Mouse (Mus musculus) heart, embryonic 12.5 days (tissue): ENCODE measurements at regions not wholly inside any gene's neighbourhood (a gene's known extent, or its start where the extent isn't known, plus 50 kb on each side); places are given as distances from the start of the nearest gene placed in this dataset.
"Not testable (repeated sequence)": the region's sequence is repeated elsewhere in the genome, so short reads cannot be mapped to it uniquely, and the experiment has no call there.

Source experiments
- ATAC-seq: fragments of 200-750 bp; cut with Nextera tagmentation; 2 replicates; pipeline ENCODE4 v1.8.0; 2017; ENCODE audit warnings: moderate TSS enrichment, moderate library complexity; ENCODE audit not compliant: insufficient number of reproducible peaks, low FRiP score
- H3K27ac ChIP-seq: fragments of 300-500 bp; sonication (generic); 2 replicates; pipeline ENCODE4 v1.5.1; 2016; ENCODE audit warnings: mild to moderate bottlenecking, moderate library complexity; ENCODE audit not compliant: poor library complexity, severe bottlenecking
- H3K27me3 ChIP-seq: fragments of 300-500 bp; sonication (generic); replicated peaks from 2 replicates; pipeline ENCODE4 v1.6.1; 2016; ENCODE audit warnings: mild to moderate bottlenecking, moderate library complexity
- H3K36me3 ChIP-seq: fragments of 300-500 bp; sonication (generic); 2 replicates; pipeline ENCODE4 v1.6.1; 2016; ENCODE audit warnings: mild to moderate bottlenecking, moderate library complexity
- H3K4me1 ChIP-seq: fragments of 300-500 bp; sonication (generic); replicated peaks from 2 replicates; pipeline ENCODE4 v1.6.1; 2016; ENCODE audit warnings: mild to moderate bottlenecking
- H3K4me2 ChIP-seq: fragments of 300-500 bp; sonication (generic); 2 replicates; pipeline ENCODE4 v1.6.1; 2016; ENCODE audit warnings: mild to moderate bottlenecking, moderate library complexity
- H3K4me3 ChIP-seq: fragments of 300-500 bp; sonication (generic); 2 replicates; pipeline ENCODE4 v1.5.1; 2016; ENCODE audit warnings: mild to moderate bottlenecking
- H3K9ac ChIP-seq: fragments of 300-500 bp; sonication (generic); 2 replicates; pipeline ENCODE4 v1.6.1; 2016; ENCODE audit warnings: mild to moderate bottlenecking, moderate library complexity
- H3K9me3 ChIP-seq: fragments of 300-500 bp; sonication (generic); replicated peaks from 2 replicates; pipeline ENCODE4 v1.6.1; 2016; ENCODE audit warnings: mild to moderate bottlenecking, moderate library complexity
- WGBS: fragments of 180-500 bp; shearing (Covaris S2); methylation state at CpG from one replicate; pipeline ENCODE4 v1.1.7; 2016; 5-methylcytosine and 5-hydroxymethylcytosine counted together

GRCm38 (mm10) chr12:77589416-77589815 lies 351.5 kb downstream of the Fut8 start:
- Histone ChIP-seq H3K27ac (no peak overlapping the region), H3K27me3 (no peaks in the 10 kb centered on the region), H3K9ac (no peak overlapping the region), H3K4me2 (no peak overlapping the region), H3K4me1 (no peaks in the 10 kb centered on the region), H3K36me3 (no peaks in the 10 kb centered on the region), H3K9me3 (no peaks in the 10 kb centered on the region), H3K4me3 (no peak overlapping the region)
- no peak for ATAC-seq
- 62% methylated on average over 5 of the region's 5 CpGs for WGBS

DNA sequence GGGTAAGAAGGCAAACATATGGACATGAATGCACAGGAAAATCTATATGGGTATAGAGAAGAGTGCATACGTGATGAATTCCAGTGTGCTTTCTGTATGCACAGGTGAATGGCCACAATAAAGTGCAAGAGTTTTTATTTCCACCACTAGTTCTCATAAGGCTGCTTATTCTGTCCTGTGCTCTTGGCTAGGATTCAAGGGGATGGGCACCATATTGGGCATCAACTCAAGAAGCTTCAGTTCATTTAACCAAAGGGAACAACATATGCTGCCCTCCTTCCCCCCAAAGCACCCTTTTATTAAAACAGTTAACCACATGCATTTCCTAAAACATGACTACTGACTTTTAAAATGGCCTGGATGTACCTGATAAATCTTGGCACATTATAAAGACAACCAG lies 356.2 kb downstream of the Fut8 start:
- Histone ChIP-seq H3K27ac (no peak overlapping the region), H3K4me2 (no peak overlapping the region), H3K9me3 (no peaks in the 10 kb centered on the region), H3K4me1 (peaks cover 29% of the 10 kb centered on the region), H3K36me3 (no peaks in the 10 kb centered on the region), H3K27me3 (no peaks in the 10 kb centered on the region), H3K9ac (no peak overlapping the region), H3K4me3 (no peak overlapping the region)
- WGBS, result 80% methylated on average over 1 of the region's 1 CpGs
- ATAC-seq, result no peak

DNA sequence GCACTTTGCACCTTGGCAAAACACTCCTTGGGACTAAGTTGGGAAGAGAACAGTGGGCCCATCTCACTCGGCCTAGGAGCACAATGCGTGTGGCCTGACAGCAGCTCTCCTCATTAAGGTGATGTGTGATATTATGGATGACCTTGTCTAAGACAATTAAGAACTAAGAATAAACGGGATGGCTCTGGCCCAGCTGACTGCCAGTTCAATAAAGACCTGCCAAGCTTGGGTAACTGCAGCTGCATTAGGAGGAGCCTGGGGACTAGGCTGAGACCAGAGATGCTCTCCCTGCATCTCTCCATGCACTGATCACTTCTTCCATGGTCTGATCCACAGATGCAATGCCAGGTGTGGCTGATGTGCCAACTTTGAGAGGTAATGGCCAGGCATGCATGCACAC lies 356.7 kb downstream of the Fut8 start:
- H3K4me1 ChIP-seq, result peaks cover 34% of the 10 kb centered on the region
- H3K27ac ChIP-seq, result no peak overlapping the region
- no peaks in the 10 kb centered on the region for H3K36me3 ChIP-seq
- no peaks in the 10 kb centered on the region for H3K9me3 ChIP-seq
- ATAC-seq, result no peak
- no peaks in the 10 kb centered on the region for H3K27me3 ChIP-seq
- no peak overlapping the region for H3K4me3 ChIP-seq
- 66% methylated on average over 3 of the region's 3 CpGs for WGBS
- H3K9ac ChIP-seq, result no peak overlapping the region
- no peak overlapping the region for H3K4me2 ChIP-seq

DNA sequence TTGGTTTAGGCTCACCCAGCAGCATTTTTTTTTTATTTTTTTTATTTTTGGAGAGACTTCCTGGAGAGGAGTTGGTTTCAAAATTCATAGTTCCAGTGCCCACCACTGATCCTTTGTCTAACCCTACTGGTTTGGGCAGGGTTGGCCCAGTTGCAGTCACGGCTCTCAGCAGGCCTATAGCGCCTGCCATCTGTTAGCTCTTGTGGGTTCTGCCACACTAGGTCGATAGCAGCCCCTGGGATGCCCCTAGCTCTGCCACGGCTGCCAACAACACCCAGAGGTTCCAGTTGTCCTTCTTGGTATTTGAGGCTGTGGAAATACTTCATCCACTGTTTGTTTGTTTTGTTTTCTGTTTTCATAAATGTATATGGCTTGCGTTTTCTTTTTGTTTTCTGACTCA lies 357.9 kb downstream of the Fut8 start:
- H3K4me1 ChIP-seq, result peaks cover 34% of the 10 kb centered on the region
- H3K27ac ChIP-seq, result no peak overlapping the region
- no peak for ATAC-seq
- H3K9ac ChIP-seq, result no peak overlapping the region
- 78% methylated on average over 5 of the region's 5 CpGs for WGBS
- H3K4me2 ChIP-seq, result no peak overlapping the region
- no peaks in the 10 kb centered on the region for H3K36me3 ChIP-seq
- H3K9me3 ChIP-seq, result no peaks in the 10 kb centered on the region
- H3K4me3 ChIP-seq, result no peak overlapping the region
- H3K27me3 ChIP-seq, result no peaks in the 10 kb centered on the region

GRCm38 (mm10) chr12:77596676-77597075 lies 358.8 kb downstream of the Fut8 start:
- Histone ChIP-seq H3K9ac (no peak overlapping the region), H3K4me2 (no peak overlapping the region), H3K27ac (no peak overlapping the region; the same call in 1 of the 2 replicates), H3K9me3 (no peaks in the 10 kb centered on the region), H3K4me1 (peaks cover 34% of the 10 kb centered on the region), H3K4me3 (no peak overlapping the region), H3K27me3 (no peaks in the 10 kb centered on the region), H3K36me3 (no peaks in the 10 kb centered on the region)
- WGBS, result 42% methylated on average over 3 of the region's 3 CpGs
- ATAC-seq, result no peak

- Histone ChIP-seq H3K4me3 (no peak overlapping the region), H3K4me2 (0 out of 2 replicates have a peak overlapping the region, but pooled peaks have one; percentile 1), H3K4me1 (peaks cover 40% of the 10 kb centered on the region), H3K36me3 (no peaks in the 10 kb centered on the region), H3K27ac (peak overlapping the region; percentile 87), H3K9ac (no peak overlapping the region), H3K9me3 (no peaks in the 10 kb centered on the region), H3K27me3 (no peaks in the 10 kb centered on the region)
- WGBS, result 20% methylated on average over 3 of the region's 3 CpGs
- peak; percentile 85 for ATAC-seq
Measured at GRCm38 (mm10) chr12:77597627-77598333, 359.9 kb downstream of the Fut8 start.

DNA sequence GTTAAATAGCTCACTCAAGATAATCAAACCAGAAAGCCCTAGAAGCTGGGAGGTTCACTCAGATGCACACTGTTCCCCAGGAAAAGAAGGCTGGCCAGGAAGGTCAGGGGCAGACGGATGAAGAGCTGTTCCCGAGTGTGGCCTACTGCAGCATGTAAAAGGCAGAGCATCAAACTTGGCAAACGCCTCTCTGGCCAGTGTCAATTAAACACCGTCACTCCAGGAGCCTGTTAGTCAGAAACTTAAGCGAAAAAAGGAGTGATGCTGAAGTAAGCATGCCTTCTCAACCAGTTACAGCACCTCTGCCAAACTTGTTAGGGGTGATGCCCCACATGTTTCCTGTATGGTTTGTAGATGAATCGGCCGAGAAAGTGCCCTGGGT lies 360.4 kb downstream of the Fut8 start:
- H3K4me1 ChIP-seq, result peaks cover 40% of the 10 kb centered on the region
- H3K9ac ChIP-seq, result no peak overlapping the region
- 0 out of 2 replicates have a peak overlapping the region, but pooled peaks have one; percentile 4 for H3K4me2 ChIP-seq
- peak; percentile 74 for ATAC-seq
- no peaks in the 10 kb centered on the region for H3K36me3 ChIP-seq
- no peak overlapping the region for H3K4me3 ChIP-seq
- 25% methylated on average over 7 of the region's 7 CpGs for WGBS
- no peaks in the 10 kb centered on the region for H3K9me3 ChIP-seq
- no peaks in the 10 kb centered on the region for H3K27me3 ChIP-seq
- peak overlapping the region; percentile 87 for H3K27ac ChIP-seq

DNA sequence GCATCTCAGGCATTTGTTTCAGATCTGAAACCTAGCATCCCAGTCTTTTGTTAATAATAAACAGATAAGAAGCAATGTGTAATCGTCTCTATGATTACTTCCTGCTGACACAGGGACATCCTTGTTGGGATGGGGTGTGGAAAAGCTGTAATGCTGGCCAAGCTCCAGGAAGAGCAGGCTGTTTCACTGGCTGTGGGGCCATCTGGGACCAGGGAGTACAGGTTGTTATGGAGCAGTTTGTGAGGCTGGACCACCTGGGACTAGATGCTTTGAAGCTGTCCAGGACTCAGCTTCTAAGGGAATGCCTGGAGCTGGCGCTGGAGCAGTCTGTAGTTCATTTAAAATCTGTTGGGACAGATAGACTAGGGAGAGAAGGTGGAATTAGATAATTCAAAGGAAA lies 361.5 kb downstream of the Fut8 start:
- no peak overlapping the region for H3K9ac ChIP-seq
- no peaks in the 10 kb centered on the region for H3K27me3 ChIP-seq
- WGBS, result 44% methylated on average over 2 of the region's 2 CpGs
- no peak overlapping the region for H3K4me3 ChIP-seq
- no peak overlapping the region for H3K27ac ChIP-seq
- ATAC-seq, result no peak
- H3K4me1 ChIP-seq, result peaks cover 40% of the 10 kb centered on the region
- H3K36me3 ChIP-seq, result no peaks in the 10 kb centered on the region
- no peaks in the 10 kb centered on the region for H3K9me3 ChIP-seq
- H3K4me2 ChIP-seq, result no peak overlapping the region

DNA sequence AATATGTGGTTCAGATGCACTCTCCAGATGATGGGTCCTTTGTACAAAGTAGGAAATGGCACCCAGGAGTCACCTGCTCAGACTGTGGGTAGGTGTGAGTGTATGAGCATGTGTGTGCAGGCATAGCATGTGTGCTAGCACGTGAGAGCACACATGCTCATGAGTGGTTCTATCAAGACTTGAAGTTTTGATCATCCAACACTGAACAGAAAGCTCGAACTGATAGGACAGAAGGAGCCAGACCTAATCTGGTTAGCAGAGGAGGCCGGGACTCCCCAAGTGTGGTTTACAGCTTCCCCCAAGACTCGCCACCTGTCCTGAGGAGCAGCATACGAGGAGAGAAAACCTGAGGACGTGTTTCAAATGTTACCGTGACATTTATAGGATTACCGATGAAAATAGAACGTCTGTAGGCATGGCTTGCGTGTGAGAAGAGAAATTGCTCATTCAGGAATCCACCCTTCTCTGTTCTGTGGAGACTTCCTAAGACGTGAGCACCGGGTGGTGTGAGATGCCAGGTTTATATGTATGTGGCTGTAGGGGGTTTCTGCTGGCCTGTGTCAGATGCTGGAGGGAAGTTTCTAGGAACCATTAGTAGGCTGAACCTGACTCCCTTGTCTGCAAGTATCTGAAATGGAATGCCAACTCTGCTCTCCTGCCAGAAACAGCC lies 366.0 kb downstream of the Fut8 start:
- 82% methylated on average over 12 of the region's 12 CpGs for WGBS
- Histone ChIP-seq H3K27me3 (no peaks in the 10 kb centered on the region), H3K9ac (no peak overlapping the region), H3K36me3 (no peaks in the 10 kb centered on the region), H3K27ac (no peak overlapping the region), H3K4me3 (no peak overlapping the region), H3K4me1 (peaks cover 12% of the 10 kb centered on the region), H3K9me3 (no peaks in the 10 kb centered on the region), H3K4me2 (no peak overlapping the region)
- no peak for ATAC-seq

- Histone ChIP-seq H3K9me3 (no peaks in the 10 kb centered on the region), H3K27me3 (no peaks in the 10 kb centered on the region), H3K9ac (no peak overlapping the region), H3K4me2 (no peak overlapping the region), H3K36me3 (no peaks in the 10 kb centered on the region), H3K27ac (no peak overlapping the region), H3K4me3 (no peak overlapping the region), H3K4me1 (no peaks in the 10 kb centered on the region)
- no peak for ATAC-seq
- WGBS, result 77% methylated on average over 3 of the region's 3 CpGs
Measured at GRCm38 (mm10) chr12:77617552-77617951, 379.6 kb downstream of the Fut8 start.

DNA sequence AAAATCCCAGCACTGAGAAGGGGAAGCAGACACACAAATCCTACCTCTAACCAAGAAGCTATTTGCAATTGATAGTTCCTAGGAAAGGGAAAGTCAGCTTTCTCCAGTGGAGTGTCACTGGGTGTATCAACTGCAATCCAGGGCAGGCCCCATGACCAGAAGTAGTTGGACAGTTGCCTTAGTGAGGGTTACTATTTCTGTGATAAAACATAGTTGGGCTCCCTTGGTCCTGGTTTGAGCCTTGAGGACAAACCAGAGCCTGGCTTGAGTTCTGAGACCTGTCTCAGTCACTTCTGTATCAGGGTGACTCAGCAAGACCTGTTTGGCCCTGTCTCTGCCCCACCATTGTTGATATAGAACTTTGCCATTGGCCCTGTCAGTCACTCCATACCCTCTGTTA lies 384.3 kb downstream of the Fut8 start:
- Histone ChIP-seq H3K4me1 (no peaks in the 10 kb centered on the region), H3K27ac (no peak overlapping the region), H3K9ac (no peak overlapping the region), H3K36me3 (no peaks in the 10 kb centered on the region), H3K9me3 (no peaks in the 10 kb centered on the region), H3K4me3 (no peak overlapping the region), H3K4me2 (no peak overlapping the region), H3K27me3 (no peaks in the 10 kb centered on the region)
- no peak for ATAC-seq

- not testable (repeated sequence) for H3K4me1 ChIP-seq, H3K9ac ChIP-seq, H3K36me3 ChIP-seq, H3K27me3 ChIP-seq, ATAC-seq, H3K4me3 ChIP-seq, H3K27ac ChIP-seq, H3K9me3 ChIP-seq, H3K4me2 ChIP-seq
- 82% methylated on average over 14 of the region's 14 CpGs for WGBS
Measured at GRCm38 (mm10) chr12:77624323-77624722, 386.4 kb downstream of the Fut8 start.
